In genomic region chr13:62917416-62918110, GRCm38 (mm10) we compare ENCODE assay signal across 13 mouse cellular contexts. TPM values are rescaled to one million over a fixed set of nuclear protein-coding genes. Genes with fewer than 3 reads are reported as not detected.
A peak's percentile ranks its signal among the peaks of the same experiment; 100 is the strongest.
DNase-seq lines count a peak whose midpoint lies in the region; ATAC-seq and TF ChIP-seq lines count a peak whose summit lies in the region.
"Had no signal": no experiment of that assay in that cellular context is flagged by ENCODE, and none has a peak within 500 bp of the region (broad histone marks: within the 10 kb centered on the region; RNA-seq: fewer than 3 reads in every experiment).

No protein-coding gene starts in this region.

- H3K4me2 ChIP-seq in lung, embryonic 14.5 days: no peak overlapping the region
- no peak overlapping the region for H3K4me2 ChIP-seq in embryonic facial prominence, embryonic 15.5 days (replicated peaks)
- H3K4me2 ChIP-seq: forebrain, embryonic 13.5 days had no signal

- peak; percentile 85 for ATAC-seq in lung, embryonic 14.5 days (ENCODE audit: insufficient read depth)
- ATAC-seq in embryonic facial prominence, embryonic 15.5 days (ENCODE audit: insufficient number of reproducible peaks, low FRiP score, low TSS enrichment, low read depth): peak; percentile 85
- ATAC-seq: forebrain, embryonic 13.5 days had no signal

- no peaks in the 10 kb centered on the region for H3K36me3 ChIP-seq in lung, embryonic 14.5 days (ENCODE audit: insufficient read depth)
- H3K36me3 ChIP-seq in embryonic facial prominence, embryonic 15.5 days: no peaks in the 10 kb centered on the region

- DNase-seq in cerebellum, postnatal 14 days: peak; percentile 9 to 12
- DNase-seq in cerebellum, adult 8-10 months: no peak
- peak; percentile 79 for DNase-seq in lung, embryonic 14.5 days
- no peak for DNase-seq in lung, adult 2 months
- peak; percentile 11 for DNase-seq in 416B (ENCODE audit: low read depth)
- DNase-seq in layer of hippocampus, adult 2 months (ENCODE audit: low spot score in 2 of 2): no peak
- DNase-seq in frontal cortex, postnatal 36 days (ENCODE audit: low spot score in 2 of 2): no peak
- DNase-seq: layer of hippocampus, postnatal 36 days had no signal

- H3K9me3 ChIP-seq in lung, embryonic 14.5 days (ENCODE audit: low read depth, low read length): no peaks in the 10 kb centered on the region
- no peaks in the 10 kb centered on the region for H3K9me3 ChIP-seq in embryonic facial prominence, embryonic 15.5 days (replicated peaks)
- H3K9me3 ChIP-seq: forebrain, embryonic 13.5 days had no signal

- TF ChIP-seq POLR2A in lung, adult 2 months (IDR thresholded peaks at IDR 0.05; ENCODE audit: borderline replicate concordance, extremely low read depth, low read depth, low read length): no peak

- no peaks in the 10 kb centered on the region for H3K4me1 ChIP-seq in lung, embryonic 14.5 days (ENCODE audit: insufficient read depth)
- H3K4me1 ChIP-seq in lung, adult 2 months (ENCODE audit: control insufficient read depth, insufficient read depth, low read length): no peaks in the 10 kb centered on the region
- 0 out of 2 replicates have a peak, but pooled peaks cover 2% of the 10 kb centered on the region for H3K4me1 ChIP-seq in embryonic facial prominence, embryonic 15.5 days
- H3K4me1 ChIP-seq: forebrain, embryonic 13.5 days had no signal

- H3K27me3 ChIP-seq in lung, embryonic 14.5 days (ENCODE audit: insufficient read depth, low read length): no peaks in the 10 kb centered on the region
- H3K27me3 ChIP-seq in embryonic facial prominence, embryonic 15.5 days: no peaks in the 10 kb centered on the region
- H3K27me3 ChIP-seq: forebrain, embryonic 13.5 days had no signal

- H3K9ac ChIP-seq in lung, embryonic 14.5 days: no peak overlapping the region
- H3K9ac ChIP-seq in embryonic facial prominence, embryonic 15.5 days: no peak overlapping the region
- H3K9ac ChIP-seq: forebrain, embryonic 13.5 days; liver, embryonic 14.5 days had no signal

- WGBS in lung, embryonic 14.5 days: 43% methylated on average over 1 of the region's 1 CpGs
- WGBS in lung, adult 2 months: 53% methylated on average over 1 of the region's 1 CpGs
- WGBS in embryonic facial prominence, embryonic 15.5 days: 23% methylated on average over 1 of the region's 1 CpGs

- no peak for TF ChIP-seq CTCF in lung, embryonic 14.5 days (IDR thresholded peaks at IDR 0.05; ENCODE audit: low read depth)
- no peak for TF ChIP-seq CTCF in lung, adult 2 months (IDR thresholded peaks at IDR 0.05; ENCODE audit: insufficient read depth, low read length)
- no peak for TF ChIP-seq CTCF in layer of hippocampus, adult 2 months (conservative IDR thresholded peaks at IDR 0.05)

- H3K4me3 ChIP-seq in lung, embryonic 14.5 days (ENCODE audit: low read depth, low read length): no peak overlapping the region
- H3K4me3 ChIP-seq in lung, adult 2 months (replicated peaks; ENCODE audit: extremely low read depth, low read depth, low read length): no peak overlapping the region
- H3K4me3 ChIP-seq in embryonic facial prominence, embryonic 15.5 days (replicated peaks): no peak overlapping the region
- no peak overlapping the region for H3K4me3 ChIP-seq in layer of hippocampus, adult 2 months
- H3K4me3 ChIP-seq: forebrain, embryonic 13.5 days had no signal

- peak overlapping the region; percentile 63 for H3K27ac ChIP-seq in lung, embryonic 14.5 days (ENCODE audit: low read depth)
- H3K27ac ChIP-seq in embryonic facial prominence, embryonic 15.5 days (replicated peaks): peak overlapping the region; percentile 63
- no peak overlapping the region for H3K27ac ChIP-seq in layer of hippocampus, adult 2 months
- H3K27ac ChIP-seq: forebrain, embryonic 13.5 days; liver, embryonic 14.5 days had no signal

RNA-seq across cellular contexts. Expression of gene Fbp1, which starts 29.5 kb away (rescaled TPM):
- polyA plus RNA-seq in lung, embryonic 14.5 days (2014; fragmentation: Nextera tagmentation; extraction: Ambion mirVana): 0.97 and 1.1 TPM in 2 replicates
- 1.1 and 2.1 TPM in 2 replicates for polyA plus RNA-seq in lung, adult 2 months (2012; rRNA removed)
- polyA plus RNA-seq in embryonic facial prominence, embryonic 15.5 days (2015; fragmentation: Nextera tagmentation; extraction: Ambion mirVana): 3.5 and 5.2 TPM in 2 replicates
- under 1 TPM in 1 of 2 experiments, not detected in 1; 0.61 TPM for total RNA-seq in layer of hippocampus, adult 2 months (2021)
- polyA plus RNA-seq: forebrain, embryonic 13.5 days had no signal

RNA-seq across cellular contexts. Expression of gene 2010111I01Rik, which starts 47.1 kb away (rescaled TPM):
- 146 and 156 TPM in 2 replicates for polyA plus RNA-seq in lung, embryonic 14.5 days (2014; fragmentation: Nextera tagmentation; extraction: Ambion mirVana)
- 95.4 and 143 TPM in 2 replicates for polyA plus RNA-seq in lung, adult 2 months (2012; rRNA removed)
- 197 and 226 TPM in 2 replicates for polyA plus RNA-seq in embryonic facial prominence, embryonic 15.5 days (2015; fragmentation: Nextera tagmentation; extraction: Ambion mirVana)
- 10 to 100 TPM; 89.8 to 91.4 TPM for total RNA-seq in layer of hippocampus, adult 2 months (2021)

RNA-seq across cellular contexts. Expression of gene Fbp2, which starts 59.3 kb away (rescaled TPM):
- polyA plus RNA-seq in lung, embryonic 14.5 days (2014; fragmentation: Nextera tagmentation; extraction: Ambion mirVana): not detected in 2 replicates
- 2.3 and 7.2 TPM in 2 replicates for polyA plus RNA-seq in lung, adult 2 months (2012; rRNA removed)
- polyA plus RNA-seq in embryonic facial prominence, embryonic 15.5 days (2015; fragmentation: Nextera tagmentation; extraction: Ambion mirVana): 2.6 and 2.9 TPM in 2 replicates
- not detected for total RNA-seq in layer of hippocampus, adult 2 months (2021)
- total RNA-seq: granulocyte monocyte progenitor cell, adult 5-6 weeks; hematopoietic stem cell, adult 5-6 weeks; layer of hippocampus, postnatal 36 days had no signal
- polyA plus RNA-seq: forebrain, embryonic 13.5 days had no signal

Comparison
In these comparisons a context has a peak if more than half of its experiments do, and no peak if none do; other contexts are left out.
1. DNase-seq: peak in cerebellum, postnatal 14 days (2 of 2), lung, embryonic 14.5 days (single experiment) and 416B (single experiment); none in cerebellum, adult 8-10 months (single experiment), lung, adult 2 months (single experiment), layer of hippocampus, adult 2 months (0 of 2) and frontal cortex, postnatal 36 days (0 of 2).